Mouse (Mus musculus) heart, adult 2 months (tissue): ENCODE measurements at regions not wholly inside any gene's neighbourhood (a gene's known extent, or its start where the extent isn't known, plus 50 kb on each side); places are given as distances from the start of the nearest gene placed in this dataset.

Source experiments
- CTCF ChIP-seq: fragments of 200-600 bp; IDR thresholded peaks from 2 replicates; pipeline ENCODE4 v1.8.1; 2022; ENCODE audit warnings: antibody characterized with exemption, mild to moderate bottlenecking, moderate library complexity
- EP300 ChIP-seq: fragments of 200-500 bp; IDR thresholded peaks from 2 replicates; pipeline ENCODE4 v1.6.1; 2011; ENCODE audit warnings: low read depth, low read length, control low read depth; ENCODE audit not compliant: insufficient read depth
- POLR2A ChIP-seq: fragments of 200-500 bp; IDR thresholded peaks from 2 replicates; pipeline ENCODE4 v1.6.1; 2011; ENCODE audit warnings: mild to moderate bottlenecking, low read depth, low read length, control low read depth; ENCODE audit not compliant: insufficient read depth

DNA sequence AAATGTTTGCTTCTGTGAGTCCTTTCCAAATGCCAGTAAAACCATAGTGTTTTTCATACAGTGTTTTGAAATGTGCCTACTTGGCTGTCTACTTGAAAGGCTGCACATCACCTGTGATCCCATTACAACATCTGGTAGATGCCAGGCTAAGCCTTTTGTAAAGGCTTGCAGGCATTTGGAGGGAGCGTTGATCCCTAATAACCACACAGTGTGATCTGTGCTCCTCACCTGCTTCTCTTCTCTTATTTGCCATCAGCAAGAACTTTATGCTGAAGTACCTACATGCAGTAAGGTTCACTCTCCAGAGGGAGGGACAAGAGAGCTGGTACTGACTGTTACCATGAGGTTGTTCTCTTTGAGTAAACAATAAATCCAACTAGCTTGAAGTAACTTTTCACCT lies 1553.7 kb upstream of the Slc10a2 start:
- TF ChIP-seq CTCF (no peak), EP300 (no peak), POLR2A (no peak)
